Mouse (Mus musculus) kidney, embryonic 14.5 days (tissue): ENCODE data around the gene Gls2. TPM values are rescaled to one million over a fixed set of nuclear protein-coding genes. Genes with fewer than 3 reads are reported as not detected.
"Not testable (repeated sequence)": the region's sequence is repeated elsewhere in the genome, so short reads cannot be mapped to it uniquely, and the experiment has no call there.

Experiments
- ATAC-seq: fragments of 200-750 bp; cut with Nextera tagmentation; 2 replicates; pipeline ENCODE4 v1.8.0; 2017; ENCODE audit warnings: moderate number of reproducible peaks, mild to moderate bottlenecking, moderate TSS enrichment, moderate library complexity; ENCODE audit not compliant: low FRiP score, low TSS enrichment
- H3K27ac ChIP-seq: fragments of 300-500 bp; sonication (generic); 2 replicates; pipeline ENCODE4 v1.5.1; 2014; ENCODE audit warnings: low read depth, mild to moderate bottlenecking, low read length, moderate library complexity, mixed read lengths
- H3K27me3 ChIP-seq: fragments of 300-500 bp; sonication (generic); 2 replicates; pipeline ENCODE4 v1.6.1; 2014; ENCODE audit warnings: mild to moderate bottlenecking, low read length; ENCODE audit not compliant: control insufficient read depth, insufficient read depth
- H3K36me3 ChIP-seq: fragments of 300-500 bp; sonication (generic); 2 replicates; pipeline ENCODE4 v1.6.1; 2014; ENCODE audit warnings: low read length, mixed read lengths; ENCODE audit not compliant: control insufficient read depth, insufficient read depth
- H3K4me1 ChIP-seq: fragments of 300-500 bp; sonication (generic); 2 replicates; pipeline ENCODE4 v1.6.1; 2014; ENCODE audit warnings: low read length, mixed read lengths; ENCODE audit not compliant: control insufficient read depth, insufficient read depth
- H3K4me2 ChIP-seq: fragments of 300-500 bp; sonication (generic); replicated peaks from 2 replicates; pipeline ENCODE4 v1.6.1; 2014; ENCODE audit warnings: low read depth, mild to moderate bottlenecking, low read length
- H3K4me3 ChIP-seq: fragments of 300-500 bp; sonication (generic); 2 replicates; pipeline ENCODE4 v1.5.1; 2014; ENCODE audit warnings: mild to moderate bottlenecking, low read length
- H3K9ac ChIP-seq: fragments of 300-500 bp; sonication (generic); 2 replicates; pipeline ENCODE4 v1.6.1; 2014; ENCODE audit warnings: low read depth, mild to moderate bottlenecking, low read length, moderate library complexity
- H3K9me3 ChIP-seq: fragments of 300-500 bp; sonication (generic); 2 replicates; pipeline ENCODE4 v1.6.1; 2016; ENCODE audit warnings: low read length; ENCODE audit not compliant: control insufficient read depth
- WGBS: fragments of 180-500 bp; shearing (Covaris S2); extraction: QIAGEN DNeasy Blood & Tissue Kit; methylation state at CpG from one replicate; pipeline ENCODE4 v1.1.7; 2014; 5-methylcytosine and 5-hydroxymethylcytosine counted together
- polyA plus RNA-seq: library from polyadenylated mRNA; unstranded; fragments of >200 nt; fragmentation: Nextera tagmentation; extraction: Ambion mirVana; gene quantifications from 2 replicates; pipeline ENCODE4 v1.2.1, GENCODE M21; 2014

Gene Gls2
- polyA plus RNA-seq, 1 experiment from 2014 or later: 1.1 TPM

DNA sequence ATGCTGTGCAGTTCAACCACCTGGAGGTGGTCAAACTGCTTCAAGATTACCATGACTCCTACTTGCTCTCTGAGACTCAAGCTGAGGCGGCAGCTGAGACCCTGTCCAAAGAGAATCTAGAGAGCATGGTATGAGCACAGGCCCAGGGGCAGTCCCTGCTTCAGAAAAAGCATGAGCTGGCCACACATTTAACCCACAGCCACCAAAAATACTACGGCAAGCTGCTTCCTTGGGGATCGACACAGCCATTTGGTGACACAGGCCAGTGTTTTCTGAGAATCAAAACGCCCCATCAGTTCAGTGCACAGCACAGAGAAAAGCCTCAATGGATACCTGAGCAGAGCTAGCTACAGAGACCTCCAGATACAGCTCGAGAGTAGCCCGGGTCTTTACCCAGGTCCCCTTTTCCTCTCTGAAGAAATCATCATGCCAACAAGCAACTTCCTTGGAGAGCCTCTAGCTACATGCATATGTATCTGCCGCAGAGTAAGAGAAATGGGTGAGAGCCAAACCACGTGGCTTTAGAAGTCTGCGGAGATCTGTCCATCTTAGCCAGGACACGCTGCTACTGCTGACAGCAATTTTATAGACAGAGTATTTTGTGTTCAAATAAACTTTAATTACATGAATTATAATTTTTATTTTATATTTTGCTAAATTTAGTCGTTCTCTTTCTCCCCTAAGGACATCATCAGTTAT lies 15.2 kb downstream of the Gls2 start:
- Histone ChIP-seq H3K9ac (no peak overlapping the region), H3K36me3 (peaks cover 14% of the 10 kb centered on the region), H3K4me1 (peaks cover 8% of the 10 kb centered on the region; the same call in 1 of the 2 replicates), H3K9me3 (no peaks in the 10 kb centered on the region), H3K27ac (no peak overlapping the region), H3K4me3 (no peak overlapping the region), H3K27me3 (0 out of 2 replicates have a peak, but pooled peaks cover 6% of the 10 kb centered on the region), H3K4me2 (no peak overlapping the region)
- WGBS: 93% methylated on average over 11 of the region's 11 CpGs
- ATAC-seq: no peak

DNA sequence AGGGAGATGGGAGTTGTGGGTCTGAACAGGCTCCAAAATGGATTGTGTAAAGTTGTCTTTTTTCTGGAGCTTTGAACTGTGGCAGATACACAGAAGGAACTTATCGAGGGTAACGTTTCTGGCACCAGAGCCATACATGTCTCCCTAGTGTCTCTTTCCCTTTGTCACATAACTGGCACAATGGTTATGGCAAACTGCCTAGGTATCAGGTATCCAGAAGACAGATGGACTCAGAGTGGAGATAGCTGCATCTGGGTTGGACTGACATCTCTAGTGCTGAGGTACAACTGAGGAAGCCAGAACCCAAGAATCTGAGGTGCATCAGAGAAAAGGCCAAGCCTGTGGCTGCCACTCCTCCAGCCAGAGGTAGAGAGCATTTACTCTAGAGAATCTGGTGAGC lies 15.9 kb downstream of the Gls2 start:
- H3K36me3 ChIP-seq: peaks cover 14% of the 10 kb centered on the region
- H3K4me1 ChIP-seq: peaks cover 8% of the 10 kb centered on the region; the same call in 1 of the 2 replicates
- H3K27ac ChIP-seq: no peak overlapping the region
- no peaks in the 10 kb centered on the region for H3K9me3 ChIP-seq
- 0 out of 2 replicates have a peak, but pooled peaks cover 6% of the 10 kb centered on the region for H3K27me3 ChIP-seq
- 92% methylated on average over 2 of the region's 2 CpGs for WGBS
- ATAC-seq: no peak
- H3K4me3 ChIP-seq: no peak overlapping the region
- no peak overlapping the region for H3K4me2 ChIP-seq
- no peak overlapping the region for H3K9ac ChIP-seq

DNA sequence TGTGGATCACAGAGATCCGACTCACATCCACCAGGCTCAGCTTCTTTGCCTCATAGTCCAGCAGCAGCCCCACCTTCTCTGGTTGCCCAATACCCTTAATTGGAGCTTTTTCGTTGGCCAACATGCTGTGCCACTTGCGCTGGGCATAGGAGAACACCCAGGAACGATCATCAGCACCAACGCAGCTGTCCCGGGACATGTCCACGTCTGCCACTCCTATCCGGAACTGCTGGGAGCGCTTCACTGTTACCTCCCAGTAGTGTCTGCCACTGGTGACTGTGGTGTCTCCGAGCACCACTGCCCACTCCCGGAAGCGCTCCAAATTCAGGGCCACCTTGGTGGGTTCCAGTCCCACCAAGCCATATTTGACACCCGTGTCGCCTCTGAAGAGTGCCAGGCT lies 16.7 kb downstream of the Gls2 start:
- Histone ChIP-seq H3K27ac (no peak overlapping the region), H3K4me3 (peak overlapping the region; percentile 84), H3K27me3 (0 out of 2 replicates have a peak, but pooled peaks cover 6% of the 10 kb centered on the region), H3K9me3 (no peaks in the 10 kb centered on the region), H3K9ac (peak overlapping the region; percentile 70), H3K36me3 (peaks cover 14% of the 10 kb centered on the region), H3K4me2 (peak overlapping the region; percentile 92), H3K4me1 (peaks cover 8% of the 10 kb centered on the region; the same call in 1 of the 2 replicates)
- no peak; the same call in 1 of the 2 replicates for ATAC-seq
- WGBS: 23% methylated on average over 14 of the region's 14 CpGs

DNA sequence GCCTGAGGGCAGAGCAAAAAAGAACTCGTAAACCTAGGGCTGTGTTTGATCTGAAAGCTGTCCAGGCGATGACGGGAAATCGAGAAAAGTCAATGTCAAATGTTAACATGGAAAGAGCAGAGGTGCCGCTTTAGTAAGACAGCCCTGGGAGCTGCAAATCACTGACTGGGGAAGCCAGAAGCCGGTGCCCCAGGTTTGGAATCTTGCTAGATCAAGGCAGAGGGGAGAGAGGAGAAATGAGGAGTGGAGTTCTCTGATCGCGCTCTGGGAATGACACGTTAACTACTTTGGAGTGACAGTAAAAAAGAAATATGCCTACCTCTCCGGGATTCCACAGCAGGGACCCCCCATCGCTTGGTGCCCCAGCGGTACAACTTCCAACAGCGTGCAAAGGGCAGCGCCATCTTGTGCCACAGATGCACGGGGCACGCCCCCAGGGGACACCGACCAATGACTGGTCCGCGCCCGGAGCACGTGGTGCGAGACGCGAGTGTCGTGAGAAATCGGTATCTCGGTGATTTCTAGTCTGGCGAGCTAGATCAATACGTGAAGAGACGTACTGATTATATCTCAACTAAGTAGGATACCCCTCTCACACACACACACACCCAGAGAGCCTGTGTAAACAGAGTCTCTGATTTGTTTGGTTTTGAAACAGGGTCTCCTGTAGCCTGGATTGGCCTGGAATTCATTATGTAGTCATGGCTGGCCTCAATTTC lies 17.3 kb downstream of the Gls2 start, which contains the start of gene Spryd4:
TSS of gene Spryd4 (minus strand) at position 418 of the 719 bp plus-strand sequence.
- H3K4me1 ChIP-seq: peaks cover 8% of the 10 kb centered on the region; the same call in 1 of the 2 replicates
- peaks cover 8% of the 10 kb centered on the region for H3K36me3 ChIP-seq
- peak; percentile 91 for ATAC-seq
- 0 out of 2 replicates have a peak, but pooled peaks cover 6% of the 10 kb centered on the region for H3K27me3 ChIP-seq
- H3K4me3 ChIP-seq: peak within 1 kb of the TSS; percentile 84
- WGBS: under 1% methylated on average over 30 of the region's 30 CpGs
- 0 out of 2 replicates have a peak within 1 kb of the TSS, but pooled peaks have one; percentile 6 for H3K27ac ChIP-seq
- H3K9ac ChIP-seq: peak within 1 kb of the TSS; percentile 70
- H3K9me3 ChIP-seq: no peaks in the 10 kb centered on the region
- H3K4me2 ChIP-seq: peak within 1 kb of the TSS; percentile 92

DNA sequence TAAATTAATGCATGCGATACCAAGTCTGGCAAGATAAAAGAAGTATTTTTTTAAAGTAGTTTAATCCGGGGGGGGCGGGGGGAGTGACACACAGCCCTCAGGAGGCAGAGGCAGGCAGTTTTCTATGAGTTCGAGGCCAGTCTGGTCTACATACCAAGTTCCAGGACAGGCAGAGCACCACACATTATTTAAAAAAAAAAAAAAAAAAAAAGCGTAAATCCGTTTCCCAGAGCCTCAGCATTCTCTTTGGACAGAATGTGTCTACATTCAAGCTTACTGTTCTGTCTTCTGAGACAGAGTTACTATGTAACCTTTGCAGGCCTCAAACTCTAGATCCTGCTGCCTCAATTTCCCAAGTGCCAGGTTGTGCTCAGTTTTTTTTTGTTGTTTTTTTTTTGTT lies 17.9 kb downstream of the Gls2 start:
- Histone ChIP-seq H3K9me3 (no peaks in the 10 kb centered on the region), H3K4me3 (peak overlapping the region; percentile 84), H3K9ac (0 out of 2 replicates have a peak overlapping the region, but pooled peaks have one; percentile 70), H3K4me1 (peaks cover 8% of the 10 kb centered on the region; the same call in 1 of the 2 replicates), H3K36me3 (peaks cover 5% of the 10 kb centered on the region), H3K27me3 (0 out of 2 replicates have a peak, but pooled peaks cover 6% of the 10 kb centered on the region), H3K4me2 (peak overlapping the region; percentile 92), H3K27ac (0 out of 2 replicates have a peak overlapping the region, but pooled peaks have one; percentile 6)
- 0 out of 2 replicates have a peak, but pooled peaks have one; percentile 10 for ATAC-seq
- WGBS: 58% methylated on average over 6 of the region's 6 CpGs

DNA sequence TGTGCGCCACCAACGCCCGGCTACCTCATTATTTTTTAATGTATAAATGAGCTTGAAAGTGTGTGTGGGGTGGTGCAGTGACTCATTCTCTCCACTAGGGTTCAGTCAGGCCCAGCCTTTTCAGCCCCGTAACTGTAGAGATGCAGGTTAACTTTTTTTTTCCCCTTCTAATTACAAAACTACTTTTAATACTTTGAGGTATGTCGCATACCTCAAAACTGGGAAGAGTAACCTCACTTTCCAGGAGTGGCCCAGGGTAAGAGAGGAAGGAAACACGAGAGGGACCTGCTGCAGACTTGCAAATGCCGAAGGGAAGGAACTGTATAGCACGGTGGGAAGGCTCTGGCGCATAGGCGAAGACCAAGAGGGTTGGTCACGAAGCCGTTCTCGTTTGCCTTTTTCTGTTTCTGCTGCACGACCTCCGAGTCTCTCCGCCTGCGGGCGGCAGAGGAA lies 18.6 kb downstream of the Gls2 start:
- Histone ChIP-seq H3K4me3 (peak overlapping the region; percentile 32), H3K27me3 (0 out of 2 replicates have a peak, but pooled peaks cover 6% of the 10 kb centered on the region), H3K9ac (peak overlapping the region; percentile 45; the same call in 1 of the 2 replicates), H3K27ac (no peak overlapping the region), H3K4me1 (peaks cover 8% of the 10 kb centered on the region; the same call in 1 of the 2 replicates), H3K4me2 (peak overlapping the region; percentile 54), H3K36me3 (peaks cover 5% of the 10 kb centered on the region), H3K9me3 (no peaks in the 10 kb centered on the region)
- ATAC-seq: peak; percentile 53
- WGBS: 2% methylated on average over 18 of the region's 18 CpGs

DNA sequence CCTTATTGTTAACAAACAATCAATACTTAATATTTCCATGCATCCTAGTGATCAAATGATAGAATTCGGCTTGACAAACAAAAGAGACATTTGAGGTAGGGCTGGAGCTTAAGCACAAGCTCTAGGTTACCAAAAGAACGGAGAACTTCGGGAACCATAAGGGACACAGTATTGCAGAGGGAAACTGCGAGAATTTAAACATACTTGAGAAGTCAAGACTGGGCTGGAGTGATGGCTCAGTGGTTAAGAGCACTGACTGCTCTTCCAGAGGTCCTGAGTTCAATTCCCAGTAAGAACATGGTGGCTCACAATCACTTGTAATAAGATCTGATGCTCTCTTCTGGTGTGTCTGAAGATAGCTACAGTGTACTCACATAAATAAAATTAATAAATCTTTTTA lies 19.9 kb downstream of the Gls2 start:
- H3K4me2 ChIP-seq, H3K36me3 ChIP-seq, ATAC-seq, H3K27me3 ChIP-seq, H3K27ac ChIP-seq, H3K4me3 ChIP-seq, H3K9ac ChIP-seq, H3K9me3 ChIP-seq, H3K4me1 ChIP-seq: not testable (repeated sequence)
- 85% methylated on average over 4 of the region's 4 CpGs for WGBS

DNA sequence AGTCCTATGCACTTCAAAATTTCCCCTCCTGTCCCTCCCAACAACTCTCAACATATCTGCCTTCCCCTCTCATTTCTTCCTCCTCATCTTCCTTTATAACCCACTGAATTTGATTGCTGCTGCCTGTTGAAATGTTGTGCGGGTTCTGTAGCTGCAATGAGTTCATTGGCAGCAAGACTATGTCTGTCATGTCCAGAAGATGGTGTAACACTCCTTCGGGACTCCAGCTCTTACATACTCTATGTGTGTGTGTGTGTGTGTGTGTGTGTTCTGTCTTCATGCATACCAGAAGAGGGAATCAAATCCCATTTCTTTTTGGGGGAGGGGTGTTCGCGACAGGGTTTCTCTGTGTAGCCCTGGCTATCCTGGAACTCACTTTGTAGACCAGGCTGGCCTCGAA lies 20.7 kb downstream of the Gls2 start:
- Histone ChIP-seq H3K4me3 (no peak overlapping the region), H3K9me3 (no peaks in the 10 kb centered on the region), H3K27ac (no peak overlapping the region), H3K4me2 (no peak overlapping the region), H3K9ac (no peak overlapping the region), H3K36me3 (peaks cover 5% of the 10 kb centered on the region), H3K27me3 (0 out of 2 replicates have a peak, but pooled peaks cover 6% of the 10 kb centered on the region), H3K4me1 (peaks cover 8% of the 10 kb centered on the region; the same call in 1 of the 2 replicates)
- ATAC-seq: no peak
- WGBS: 88% methylated on average over 5 of the region's 5 CpGs
